Mouse (Mus musculus): ENCODE measurements around the gene Gdf15. TPM values are rescaled to one million over a fixed set of nuclear protein-coding genes. Genes with fewer than 3 reads are reported as not detected.

Gdf15 gene
- polyA plus RNA-seq, 1 experiment: 6.0 TPM

DNA sequence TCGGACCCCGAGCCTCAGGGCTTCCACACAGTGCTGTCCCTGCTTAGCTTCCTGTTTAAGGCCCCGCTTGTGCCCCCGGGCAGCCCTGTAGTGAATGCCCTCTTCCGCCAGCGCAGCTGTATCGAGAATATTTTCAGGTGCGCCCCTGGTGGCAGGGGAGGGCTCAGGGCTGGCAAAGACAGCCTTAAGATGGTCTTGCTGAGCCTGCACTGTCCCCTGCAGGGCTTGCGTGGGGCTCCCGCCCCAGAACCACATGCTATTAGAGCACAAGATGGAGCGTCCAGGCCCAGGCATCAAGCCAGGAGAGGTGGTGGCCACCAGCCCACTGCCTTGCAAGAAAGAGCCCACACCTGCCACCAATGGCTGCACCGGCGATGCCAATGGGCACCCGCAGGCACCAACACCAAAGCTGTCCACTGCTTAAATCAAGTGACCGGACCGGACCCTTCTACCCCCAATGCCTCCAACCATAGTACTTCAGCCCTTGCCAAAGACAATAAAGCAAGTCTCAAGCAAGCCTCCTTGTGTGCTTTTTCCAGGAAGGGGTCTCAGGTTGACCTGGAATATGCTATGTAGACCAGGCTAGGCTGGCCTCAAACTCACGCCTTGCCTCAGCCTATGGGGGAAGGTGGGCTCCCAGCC lies 35.4 kb downstream of the Gdf15 start:
- H3K4me1 ChIP-seq (ENCODE audit: control insufficient read depth, insufficient read depth, insufficient read length): peaks cover 19% of the 10 kb centered on the region

GRCm38 (mm10) chr8:70596216-70596615 lies 36.0 kb downstream of the Gdf15 start:
- 91% methylated on average over 18 of the region's 18 CpGs for WGBS

More for the DNA sequence above, 35.4 kb downstream of the Gdf15 start:
- Histone ChIP-seq H3K36me3 (ENCODE audit: control insufficient read depth, insufficient read depth, low read length) (peaks cover 14% of the 10 kb centered on the region), H3K27me3 (ENCODE audit: control insufficient read depth, insufficient read depth, low read length) (no peaks in the 10 kb centered on the region), H3K4me3 (ENCODE audit: extremely low read depth, insufficient read depth, insufficient read length) (no peak overlapping the region), H3K27ac (ENCODE audit: insufficient read depth, low read length) (no peak overlapping the region)
- 80% methylated on average over 17 of the region's 17 CpGs for whole genome bisulfite sequencing
- no peak for DNase-seq (ENCODE audit: low read depth in 1 of 2, low spot score in 2 of 2)
- TF ChIP-seq CTCF (IDR thresholded peaks at IDR 0.05; ENCODE audit: extremely low read depth, insufficient read depth, insufficient read length, insufficient replicate concordance) (no peak), POLR2A (IDR thresholded peaks at IDR 0.05; ENCODE audit: low read depth, low read length) (no peak)

GRCm38 (mm10) chr8:70595811-70596210 lies 36.4 kb downstream of the Gdf15 start:
- Histone ChIP-seq H3K4me3 (ENCODE audit: extremely low read depth, insufficient read depth, insufficient read length) (no peak overlapping the region), H3K27ac (ENCODE audit: insufficient read depth, low read length) (no peak overlapping the region), H3K27me3 (ENCODE audit: control insufficient read depth, insufficient read depth, low read length) (no peaks in the 10 kb centered on the region), H3K4me1 (ENCODE audit: control insufficient read depth, insufficient read depth, insufficient read length) (peaks cover 13% of the 10 kb centered on the region), H3K36me3 (ENCODE audit: control insufficient read depth, insufficient read depth, low read length) (peaks cover 17% of the 10 kb centered on the region)
- TF ChIP-seq CTCF (IDR thresholded peaks at IDR 0.05; ENCODE audit: extremely low read depth, insufficient read depth, insufficient read length, insufficient replicate concordance) (no peak), POLR2A (IDR thresholded peaks at IDR 0.05; ENCODE audit: low read depth, low read length) (no peak)
- WGBS: 96% methylated on average over 12 of the region's 12 CpGs
- no peak for DNase-seq (ENCODE audit: low read depth in 1 of 2, low spot score in 2 of 2)

More at GRCm38 (mm10) chr8:70596216-70596615, 36.0 kb downstream of the Gdf15 start:
- H3K4me3 ChIP-seq (ENCODE audit: extremely low read depth, insufficient read depth, insufficient read length): no peak overlapping the region
- no peak for DNase-seq (ENCODE audit: low read depth in 1 of 2, low spot score in 2 of 2)
- H3K27me3 ChIP-seq (ENCODE audit: control insufficient read depth, insufficient read depth, low read length): no peaks in the 10 kb centered on the region
- peaks cover 17% of the 10 kb centered on the region for H3K36me3 ChIP-seq (ENCODE audit: control insufficient read depth, insufficient read depth, low read length)
- peaks cover 16% of the 10 kb centered on the region for H3K4me1 ChIP-seq (ENCODE audit: control insufficient read depth, insufficient read depth, insufficient read length)
- H3K27ac ChIP-seq (ENCODE audit: insufficient read depth, low read length): no peak overlapping the region
- no peak for TF ChIP-seq CTCF (IDR thresholded peaks at IDR 0.05; ENCODE audit: extremely low read depth, insufficient read depth, insufficient read length, insufficient replicate concordance)
- no peak for TF ChIP-seq POLR2A (IDR thresholded peaks at IDR 0.05; ENCODE audit: low read depth, low read length)

DNA sequence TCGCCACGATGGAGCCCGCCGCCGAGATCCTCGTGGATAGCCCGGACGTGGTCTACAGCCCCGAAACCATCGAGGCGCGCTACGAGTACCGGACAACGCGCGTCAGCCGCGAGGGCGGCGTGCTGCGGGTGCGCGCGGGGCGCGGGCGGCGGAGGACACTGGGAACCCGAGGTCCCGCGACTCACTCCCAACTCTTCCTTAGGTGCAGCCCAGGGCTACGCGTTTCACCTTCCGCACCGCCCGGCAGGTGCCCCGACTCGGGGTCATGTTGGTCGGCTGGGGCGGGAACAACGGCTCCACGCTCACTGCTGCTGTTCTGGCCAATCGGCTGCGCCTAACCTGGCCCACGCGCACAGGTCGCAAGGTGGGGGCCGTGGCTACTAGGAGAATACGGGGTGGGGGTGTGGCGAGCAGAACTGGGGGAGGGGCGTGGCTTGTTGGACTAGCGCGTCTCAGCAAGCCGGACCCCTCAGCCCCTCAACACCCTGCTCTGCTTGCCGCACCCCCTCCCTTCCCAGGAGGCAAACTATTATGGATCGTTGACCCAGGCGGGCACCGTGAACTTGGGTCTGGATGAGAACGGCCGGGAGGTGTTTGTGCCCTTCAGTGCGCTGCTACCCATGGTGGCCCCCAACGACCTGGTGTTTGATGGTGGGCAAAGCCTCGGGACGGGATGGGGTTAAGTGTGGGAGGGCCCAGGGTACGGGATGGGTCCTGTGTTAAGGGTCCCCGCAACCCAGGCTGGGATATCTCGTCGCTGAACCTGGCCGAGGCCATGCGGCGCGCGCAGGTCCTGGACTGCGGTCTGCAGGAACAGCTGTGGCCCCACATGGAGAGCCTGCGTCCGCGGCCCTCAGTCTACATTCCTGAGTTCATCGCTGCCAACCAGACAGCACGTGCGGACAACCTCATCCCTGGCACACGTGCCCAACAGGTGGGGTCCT lies 37.4 kb downstream of the Gdf15 start:
- WGBS: 23% methylated on average over 82 of the region's 82 CpGs
- Histone ChIP-seq H3K27me3 (ENCODE audit: control insufficient read depth, insufficient read depth, low read length) (no peaks in the 10 kb centered on the region), H3K4me1 (ENCODE audit: control insufficient read depth, insufficient read depth, insufficient read length) (peaks cover 9% of the 10 kb centered on the region), H3K27ac (ENCODE audit: insufficient read depth, low read length) (peak overlapping the region; percentile 77), H3K36me3 (ENCODE audit: control insufficient read depth, insufficient read depth, low read length) (peaks cover 21% of the 10 kb centered on the region), H3K4me3 (ENCODE audit: extremely low read depth, insufficient read depth, insufficient read length) (peak overlapping the region; percentile 78)
- DNase-seq (ENCODE audit: low read depth in 1 of 2, low spot score in 2 of 2): no peak
- no peak for TF ChIP-seq CTCF (IDR thresholded peaks at IDR 0.05; ENCODE audit: extremely low read depth, insufficient read depth, insufficient read length, insufficient replicate concordance)
- TF ChIP-seq POLR2A (IDR thresholded peaks at IDR 0.05; ENCODE audit: low read depth, low read length): no peak

- Histone ChIP-seq H3K36me3 (ENCODE audit: control insufficient read depth, insufficient read depth, low read length) (peaks cover 21% of the 10 kb centered on the region), H3K4me3 (ENCODE audit: extremely low read depth, insufficient read depth, insufficient read length) (peak within 1 kb of the TSS; percentile 78), H3K27me3 (ENCODE audit: control insufficient read depth, insufficient read depth, low read length) (no peaks in the 10 kb centered on the region), H3K27ac (ENCODE audit: insufficient read depth, low read length) (peak within 1 kb of the TSS; percentile 77), H3K4me1 (ENCODE audit: control insufficient read depth, insufficient read depth, insufficient read length) (peaks cover 9% of the 10 kb centered on the region)
- WGBS: under 1% methylated on average over 37 of the region's 40 CpGs
- TF ChIP-seq CTCF (IDR thresholded peaks at IDR 0.05; ENCODE audit: extremely low read depth, insufficient read depth, insufficient read length, insufficient replicate concordance) (no peak), POLR2A (IDR thresholded peaks at IDR 0.05; ENCODE audit: low read depth, low read length) (peak; percentile 50)
- DNase-seq (ENCODE audit: low read depth in 1 of 2, low spot score in 2 of 2): peak; percentile 84 to 91
Measured at GRCm38 (mm10) chr8:70593961-70594609, 38.2 kb downstream of the Gdf15 start, which contains the start of gene Isyna1. Gene Isyna1 (plus strand): TSS chr8:70594373.

- Histone ChIP-seq H3K4me3 (ENCODE audit: extremely low read depth, insufficient read depth, insufficient read length) (no peak overlapping the region), H3K27ac (ENCODE audit: insufficient read depth, low read length) (peak overlapping the region; percentile 49; the same call in 1 of the 2 replicates), H3K36me3 (ENCODE audit: control insufficient read depth, insufficient read depth, low read length) (peaks cover 18% of the 10 kb centered on the region), H3K27me3 (ENCODE audit: control insufficient read depth, insufficient read depth, low read length) (no peaks in the 10 kb centered on the region), H3K4me1 (ENCODE audit: control insufficient read depth, insufficient read depth, insufficient read length) (peaks cover 9% of the 10 kb centered on the region)
- WGBS: 85% methylated on average over 8 of the region's 8 CpGs
- DNase-seq (ENCODE audit: low read depth in 1 of 2, low spot score in 2 of 2): no peak
- TF ChIP-seq POLR2A (IDR thresholded peaks at IDR 0.05; ENCODE audit: low read depth, low read length) (no peak), CTCF (IDR thresholded peaks at IDR 0.05; ENCODE audit: extremely low read depth, insufficient read depth, insufficient read length, insufficient replicate concordance) (no peak)
Measured at GRCm38 (mm10) chr8:70593173-70593572, 39.1 kb downstream of the Gdf15 start.

Measured in spleen, adult 2 months (tissue).